Mouse (Mus musculus) kidney, postnatal 10 days (tissue): Measurements from ENCODE around the gene Dnajb8.

Experiments used
- DNase-seq: peaks from one replicate; pipeline ENCODE4 v3.0.0; 2021; ENCODE audit warnings: mixed read lengths

Dnajb8 gene

GRCm38 (mm10) chr6:88199718-88200692, 22.1 kb upstream of the Dnajb8 start:
- no peak for DNase-seq

DNA sequence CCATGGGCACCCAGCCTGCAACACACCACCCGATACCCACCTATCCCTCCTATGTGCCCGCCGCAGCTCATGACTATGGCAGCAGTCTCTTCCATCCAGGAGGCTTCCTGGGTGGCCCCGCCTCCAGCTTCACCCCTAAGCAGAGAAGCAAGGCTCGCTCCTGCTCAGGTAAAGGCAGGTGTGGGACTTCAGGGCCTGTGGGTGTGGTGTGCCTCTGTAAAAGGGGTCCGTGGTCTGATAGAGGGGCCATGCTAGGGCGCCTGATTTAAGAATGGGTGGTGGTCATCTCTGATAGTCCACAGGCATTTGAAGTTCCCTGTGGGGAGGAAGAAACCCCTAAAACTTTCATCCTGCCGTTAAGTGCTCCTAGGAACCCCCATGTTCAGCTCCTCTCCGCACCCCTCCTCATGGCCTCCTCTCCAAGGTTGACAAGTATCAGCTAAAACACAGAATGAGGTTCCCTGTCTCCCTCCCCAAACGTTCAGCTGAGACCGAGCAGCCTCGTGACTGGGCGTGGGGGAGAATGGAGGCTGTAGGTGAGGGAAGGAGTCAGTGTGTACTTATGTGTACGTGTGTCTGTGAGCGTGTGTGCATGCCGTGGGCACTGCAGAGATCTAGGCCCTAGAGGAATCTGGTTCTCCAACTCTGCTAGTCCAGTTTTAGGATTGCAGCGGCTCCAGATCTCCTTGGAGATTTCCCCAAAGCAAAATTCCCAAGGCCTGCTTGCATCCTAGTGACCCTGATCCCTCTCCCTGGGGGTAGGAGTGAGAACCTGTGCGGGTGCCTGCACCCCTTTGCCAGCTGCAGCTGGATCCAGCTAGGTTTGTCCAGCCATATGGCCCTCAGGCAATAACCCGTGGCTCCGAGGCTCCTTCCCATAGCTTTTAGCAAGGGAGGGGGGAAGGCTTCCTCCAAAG, 21.1 kb upstream of the Dnajb8 start:
- DNase-seq: no peak

DNA sequence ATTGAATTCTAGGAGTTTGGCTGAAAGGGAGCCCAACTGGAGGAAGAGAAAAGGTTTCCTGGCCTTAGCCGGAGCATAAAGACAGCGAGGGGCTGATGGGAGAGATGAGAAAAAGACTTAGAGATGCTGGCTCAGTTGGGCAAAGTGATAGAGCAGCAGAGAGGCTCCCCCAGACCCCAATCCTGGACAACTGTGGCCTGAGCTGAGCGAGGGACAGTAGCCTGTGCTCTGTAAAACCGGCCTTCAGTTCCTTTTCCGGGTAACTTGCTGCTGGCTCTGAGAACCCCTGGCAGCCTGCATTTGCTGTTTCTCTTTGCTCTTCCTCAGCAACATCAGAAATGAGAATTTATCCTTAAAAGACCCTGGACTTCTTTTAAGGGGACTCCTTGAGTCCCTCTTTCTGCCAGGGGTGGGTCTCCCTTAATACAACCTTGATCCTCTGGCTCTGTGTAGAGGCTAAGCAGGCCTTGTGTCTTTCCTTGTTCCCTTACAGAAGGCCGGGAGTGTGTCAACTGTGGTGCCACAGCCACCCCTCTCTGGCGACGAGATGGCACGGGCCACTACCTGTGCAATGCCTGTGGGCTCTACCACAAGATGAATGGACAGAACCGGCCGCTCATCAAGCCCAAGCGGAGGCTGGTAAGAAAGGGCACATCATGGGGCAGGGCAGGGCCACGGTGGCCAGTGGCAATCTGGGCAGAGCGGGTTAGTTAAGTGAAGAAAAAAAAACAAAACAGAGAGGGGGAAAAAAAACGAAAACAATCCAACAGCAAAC, 20.0 kb upstream of the Dnajb8 start:
- DNase-seq: no peak

GRCm38 (mm10) chr6:88202921-88203690, 19.0 kb upstream of the Dnajb8 start:
- DNase-seq: peak; percentile 73

DNA sequence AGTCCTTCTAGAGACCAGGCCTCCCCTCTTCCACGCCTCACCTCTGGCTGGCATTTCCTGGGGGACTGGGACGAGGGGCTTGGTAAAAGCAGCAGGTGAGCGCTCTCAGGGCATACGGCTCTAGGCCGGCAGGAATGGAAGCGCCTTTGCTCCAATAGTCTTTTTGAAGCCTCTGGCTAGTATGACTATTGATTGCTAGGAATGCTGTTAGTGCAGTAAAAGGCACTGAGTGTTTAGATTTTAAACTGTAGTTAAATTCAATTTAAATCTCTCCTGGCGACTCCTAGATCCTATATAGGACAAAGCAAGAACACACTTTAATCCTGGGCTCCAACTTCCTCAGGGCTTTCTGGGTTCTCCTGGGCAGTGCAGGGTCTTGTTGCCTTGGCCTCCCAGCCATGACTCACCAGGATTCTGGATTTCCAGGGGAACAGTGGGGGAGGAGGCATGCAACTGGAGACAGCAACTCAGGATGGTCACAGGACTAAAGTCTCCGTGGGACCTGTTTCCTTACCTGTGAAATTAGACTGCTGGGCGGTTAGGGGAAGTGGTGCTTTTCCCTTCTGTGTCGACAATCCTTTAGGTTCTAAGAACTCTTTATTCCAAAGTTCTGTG, 18.2 kb upstream of the Dnajb8 start:
- DNase-seq: no peak

- peak; percentile 38 for DNase-seq
Observed at GRCm38 (mm10) chr6:88204531-88205385, 17.3 kb upstream of the Dnajb8 start.

- peak; percentile 41 for DNase-seq
Observed at GRCm38 (mm10) chr6:88205386-88205700, 16.7 kb upstream of the Dnajb8 start.

GRCm38 (mm10) chr6:88205937-88206336, 16.1 kb upstream of the Dnajb8 start:
- DNase-seq: peak; percentile 61

DNA sequence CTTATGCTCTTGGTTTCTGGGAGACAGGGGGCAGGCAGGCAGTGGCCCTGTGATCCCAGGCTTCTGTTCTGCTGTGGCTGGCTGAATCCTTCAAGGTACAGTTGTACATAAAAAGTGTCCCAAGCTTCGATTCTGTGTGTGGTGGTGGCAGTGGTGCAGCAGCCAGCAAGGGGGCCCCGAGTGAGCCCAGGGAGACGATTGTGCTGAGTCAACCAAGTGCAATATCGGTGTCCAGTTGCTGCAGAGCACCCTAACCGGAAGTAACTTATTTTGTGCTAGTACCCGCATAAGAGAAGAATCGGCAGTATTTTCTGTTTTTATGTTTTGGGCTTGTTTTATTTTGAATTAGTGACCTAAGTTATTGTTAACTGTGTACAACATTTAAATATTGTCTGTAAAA, 15.5 kb upstream of the Dnajb8 start:
- DNase-seq: no peak

DNA sequence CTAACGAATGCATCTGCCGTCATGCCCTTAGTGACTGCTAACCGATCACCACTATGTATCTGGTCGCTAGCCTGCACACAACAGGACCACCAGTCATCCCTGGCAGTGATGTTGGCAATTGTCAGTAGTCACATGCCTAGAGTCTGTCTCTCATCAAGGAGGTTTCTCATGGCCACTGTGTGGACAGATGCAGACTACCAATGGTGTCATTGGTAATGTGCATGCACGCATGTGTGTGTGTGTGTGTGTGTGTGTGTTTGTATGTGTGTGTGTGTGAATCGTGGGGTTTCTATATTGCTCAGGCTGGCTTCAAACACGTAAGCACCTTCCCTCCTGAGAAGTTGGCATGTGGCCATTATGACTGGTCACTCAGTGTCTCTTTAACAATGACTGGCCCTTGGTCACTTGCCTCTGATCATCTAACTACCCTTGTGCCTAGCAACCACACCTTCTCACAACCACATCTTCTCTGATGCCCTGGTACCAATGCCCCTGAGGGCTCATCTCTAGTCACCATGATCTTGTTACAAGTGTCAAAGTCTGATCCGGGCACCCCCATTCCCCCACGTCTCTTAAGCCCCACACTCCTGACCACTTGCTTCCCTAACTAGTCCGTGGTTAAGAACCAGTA, 14.6 kb upstream of the Dnajb8 start:
- DNase-seq: no peak

- no peak for DNase-seq
Observed at GRCm38 (mm10) chr6:88208321-88208720, 13.7 kb upstream of the Dnajb8 start.

- no peak for DNase-seq
Observed at GRCm38 (mm10) chr6:88209453-88209852, 12.6 kb upstream of the Dnajb8 start.

- DNase-seq: no peak
Observed at GRCm38 (mm10) chr6:88210182-88210581, 11.9 kb upstream of the Dnajb8 start.

DNA sequence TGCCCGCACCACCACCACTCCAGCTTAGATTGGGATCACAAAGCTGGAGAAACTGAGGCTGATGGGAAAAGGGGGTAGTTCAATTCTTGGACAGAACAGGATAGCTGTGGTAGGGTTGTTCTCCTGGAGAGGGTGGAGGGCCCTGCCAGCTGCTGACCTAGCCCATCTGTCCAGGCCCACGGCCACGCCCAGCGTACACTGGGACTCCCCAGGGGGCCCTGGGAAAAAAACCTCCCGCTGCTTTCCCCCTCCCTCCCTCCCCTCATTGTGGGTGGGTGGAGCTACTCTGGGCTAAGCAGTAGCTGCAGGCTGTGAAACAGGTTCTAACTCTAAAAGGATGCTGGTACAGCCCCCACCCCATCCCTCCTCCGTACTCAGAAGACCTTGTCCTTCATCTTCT, 6.3 kb upstream of the Dnajb8 start:
- DNase-seq: no peak

GRCm38 (mm10) chr6:88216199-88216598, 5.9 kb upstream of the Dnajb8 start:
- DNase-seq: no peak

GRCm38 (mm10) chr6:88219094-88219493, 3.0 kb upstream of the Dnajb8 start:
- no peak for DNase-seq

- no peak for DNase-seq
Observed at GRCm38 (mm10) chr6:88226570-88226994, 4.5 kb downstream of the Dnajb8 start.

GRCm38 (mm10) chr6:88227537-88227936, 5.5 kb downstream of the Dnajb8 start:
- no peak for DNase-seq

GRCm38 (mm10) chr6:88229221-88229620, 7.2 kb downstream of the Dnajb8 start:
- DNase-seq: no peak

DNA sequence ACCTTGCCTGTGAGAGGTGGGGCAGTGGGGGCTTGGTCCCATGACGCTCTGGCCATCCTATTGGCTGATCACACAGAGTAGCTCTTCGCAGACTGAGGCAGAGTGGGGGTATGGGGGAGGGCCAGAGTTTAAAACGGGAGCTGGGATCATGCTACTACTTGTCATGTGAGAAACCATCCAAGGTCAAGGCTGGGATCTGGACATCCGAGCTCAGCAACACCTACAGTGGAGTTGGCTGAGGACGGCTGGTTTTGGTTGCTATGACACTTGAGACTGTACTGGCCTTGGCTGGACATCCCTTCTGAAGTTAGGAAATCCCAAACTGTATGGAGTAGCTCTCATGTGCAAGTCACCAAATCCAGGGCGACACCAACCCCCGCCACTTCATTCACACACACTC, 9.8 kb downstream of the Dnajb8 start:
- no peak for DNase-seq
